Mouse (Mus musculus): ENCODE data around the gene Spats1.

- TF ChIP-seq POLR2A (IDR thresholded peaks at IDR 0.05; ENCODE audit: borderline replicate concordance, extremely low read depth, insufficient read depth, insufficient read length, poor library complexity, severe bottlenecking) (no peak), CTCF (IDR thresholded peaks at IDR 0.05; ENCODE audit: borderline replicate concordance, extremely low read depth, insufficient read depth, insufficient read length) (no peak)
Measured at GRCm38 (mm10) chr17:45503301-45503973, 28.2 kb upstream of the Spats1 start.
